Mouse (Mus musculus): ENCODE data around the gene Def6.

Def6 gene

DNA sequence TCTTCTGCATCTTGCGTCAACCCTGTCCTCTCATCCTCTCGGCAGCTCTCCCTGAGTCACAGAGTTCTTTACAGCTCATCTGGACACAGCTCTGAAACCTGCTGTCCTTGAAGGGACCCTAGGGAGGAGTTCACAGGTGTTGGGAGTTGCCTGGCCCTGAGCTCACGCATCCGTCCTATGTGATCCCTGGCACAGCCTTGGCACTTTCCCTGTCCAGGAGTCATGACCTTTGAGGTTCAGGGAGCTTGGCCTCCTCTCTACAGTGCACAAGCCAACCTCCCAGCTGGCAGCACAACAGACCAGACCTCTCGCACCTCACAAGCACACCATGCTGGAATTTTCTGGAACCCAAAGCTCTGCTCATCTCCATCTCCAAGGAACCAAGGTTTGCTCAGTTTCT is 33.3 kb downstream of the Def6 start:
- DNase-seq (ENCODE audit: low read depth, low spot score), result no peak

- no peak for DNase-seq (ENCODE audit: low read depth, low spot score)
Observed at GRCm38 (mm10) chr17:28242296-28242695, 34.7 kb downstream of the Def6 start.

DNA sequence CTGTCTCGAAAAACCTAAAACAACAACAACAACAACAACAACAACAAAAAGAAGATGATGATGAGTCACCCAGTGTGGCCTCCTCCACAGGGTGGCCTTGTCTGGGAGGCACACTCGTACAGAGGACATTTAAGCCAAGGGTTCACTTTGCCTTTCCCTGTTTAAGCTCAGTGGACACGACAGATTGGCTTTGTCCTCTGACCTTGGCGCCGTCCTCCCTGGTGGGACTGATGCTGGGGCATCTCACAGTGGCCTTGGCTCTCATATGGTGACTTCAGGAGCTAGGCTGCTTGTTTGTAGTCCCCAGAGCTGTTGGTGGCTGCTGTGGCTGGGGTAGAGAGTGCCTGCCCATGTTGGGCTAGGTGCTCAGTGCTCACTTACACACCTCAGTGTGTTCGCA is 36.6 kb downstream of the Def6 start:
- no peak for DNase-seq (ENCODE audit: low read depth, low spot score)

DNA sequence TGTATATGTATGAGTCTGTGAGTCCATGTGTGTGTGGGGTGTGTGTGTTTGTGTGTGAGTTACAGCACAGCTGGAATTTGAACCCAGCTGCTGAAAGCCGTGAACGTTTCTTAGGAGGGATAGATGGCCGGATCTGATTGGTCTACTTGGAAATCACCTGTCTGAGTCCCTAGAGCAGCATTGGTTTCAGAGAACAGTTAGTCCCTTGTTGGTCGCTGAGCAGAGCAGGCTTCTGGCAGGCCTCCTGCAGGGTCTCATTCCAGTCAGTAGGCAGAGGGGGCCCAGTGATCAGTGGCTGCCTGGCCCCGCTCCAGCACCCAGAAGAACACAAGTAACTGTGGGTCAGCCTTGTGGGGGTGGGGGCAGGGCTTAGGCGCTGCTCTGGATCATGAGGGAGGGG is 37.1 kb downstream of the Def6 start:
- DNase-seq (ENCODE audit: low read depth, low spot score), result no peak

DNA sequence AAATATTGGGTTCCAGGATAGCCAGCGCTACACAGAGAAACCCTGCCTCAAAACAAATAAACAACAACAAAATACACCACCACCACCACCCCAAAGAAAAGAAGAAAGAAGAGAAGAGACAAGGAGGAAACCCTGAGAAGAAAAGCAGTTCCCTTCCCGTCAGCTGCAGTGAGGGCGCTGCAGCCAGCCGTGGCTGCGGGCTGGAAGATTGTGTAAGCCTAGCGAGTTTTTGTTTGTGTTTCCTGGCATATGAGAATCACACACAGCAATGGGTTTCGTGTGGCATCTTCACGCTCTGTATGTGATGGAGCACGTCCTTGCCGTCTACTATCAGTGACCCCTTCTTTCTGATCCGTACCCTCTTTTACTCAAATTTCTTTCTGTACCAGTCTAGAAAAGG is 39.1 kb downstream of the Def6 start:
- no peak for DNase-seq (ENCODE audit: low read depth, low spot score)

DNA sequence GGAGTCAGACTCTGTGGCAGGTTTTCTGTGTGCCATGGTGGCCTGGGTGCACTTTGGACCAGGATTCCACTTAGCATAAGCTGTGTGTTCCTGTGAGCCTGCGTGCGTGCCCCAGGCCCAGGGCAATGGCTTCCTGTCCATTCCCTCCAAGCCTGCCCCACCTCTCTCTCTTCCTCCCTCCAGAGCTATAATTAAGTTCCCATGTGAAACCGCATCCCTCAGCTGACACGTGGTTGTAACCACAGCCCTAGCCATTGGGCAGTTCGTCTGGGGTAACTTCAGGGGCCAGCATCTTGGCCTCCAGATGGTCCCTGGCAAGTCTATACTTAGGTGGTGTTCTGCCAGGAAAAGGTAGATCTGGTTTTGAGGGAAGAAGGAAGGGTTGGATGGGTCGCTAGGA is 40.0 kb downstream of the Def6 start:
- DNase-seq (ENCODE audit: low read depth, low spot score), result no peak

- no peak for DNase-seq (ENCODE audit: low read depth, low spot score)
Observed at GRCm38 (mm10) chr17:28249062-28249461, 41.5 kb downstream of the Def6 start.

DNA sequence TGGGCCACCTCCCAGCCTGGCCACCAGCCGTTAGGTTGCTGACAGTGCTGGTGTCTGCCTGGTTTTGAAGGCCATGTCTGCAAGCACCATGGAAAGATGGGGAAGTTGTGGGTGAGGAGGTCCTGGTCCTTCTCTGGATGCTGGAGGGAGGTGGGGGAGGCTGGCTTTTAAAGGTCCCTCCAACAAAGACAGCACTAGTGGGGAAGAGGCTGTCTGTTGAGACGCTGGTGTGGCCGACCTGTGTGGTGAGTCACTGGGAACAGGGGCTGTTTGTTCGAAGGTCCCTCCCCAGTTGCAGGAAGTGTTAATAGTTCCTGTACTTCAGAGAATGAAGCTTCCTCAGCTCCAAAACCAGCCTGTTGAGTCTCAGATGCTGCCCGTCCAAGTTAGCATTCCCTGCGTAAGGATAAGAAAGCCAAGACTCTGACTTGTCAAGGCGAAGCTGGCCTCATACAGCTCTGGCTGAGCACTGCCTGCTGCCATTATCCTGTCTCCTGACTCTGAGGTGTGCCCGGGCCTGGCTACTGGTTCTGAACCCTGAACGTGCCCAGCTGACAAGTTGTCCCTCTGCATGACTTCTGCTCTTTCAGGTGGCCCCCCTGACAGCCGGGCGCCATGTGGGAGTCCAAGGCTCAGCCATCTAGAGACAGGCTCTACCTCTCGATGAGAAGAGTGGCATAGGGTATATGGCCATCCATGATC is 44.2 kb downstream of the Def6 start:
- DNase-seq (ENCODE audit: low read depth, low spot score), result no peak

DNA sequence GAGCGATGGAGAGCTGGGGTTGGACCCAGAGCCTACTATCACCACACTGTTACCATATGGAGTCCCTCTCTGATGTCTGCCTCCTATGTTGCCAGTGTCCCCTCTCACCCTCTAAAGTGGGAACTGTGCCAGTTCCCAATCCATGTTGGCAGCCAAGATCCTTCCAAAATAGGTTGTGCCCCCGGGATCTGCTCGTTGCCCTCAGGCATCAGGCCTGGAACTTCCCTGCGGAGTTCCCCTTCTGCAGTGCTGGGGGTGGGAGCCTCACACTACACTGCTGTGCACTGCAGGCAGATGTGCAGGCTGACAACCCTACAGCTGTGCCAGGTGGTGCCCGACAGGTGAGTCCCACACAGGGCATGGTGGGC is 44.7 kb downstream of the Def6 start:
- no peak for DNase-seq (ENCODE audit: low read depth, low spot score)

DNA sequence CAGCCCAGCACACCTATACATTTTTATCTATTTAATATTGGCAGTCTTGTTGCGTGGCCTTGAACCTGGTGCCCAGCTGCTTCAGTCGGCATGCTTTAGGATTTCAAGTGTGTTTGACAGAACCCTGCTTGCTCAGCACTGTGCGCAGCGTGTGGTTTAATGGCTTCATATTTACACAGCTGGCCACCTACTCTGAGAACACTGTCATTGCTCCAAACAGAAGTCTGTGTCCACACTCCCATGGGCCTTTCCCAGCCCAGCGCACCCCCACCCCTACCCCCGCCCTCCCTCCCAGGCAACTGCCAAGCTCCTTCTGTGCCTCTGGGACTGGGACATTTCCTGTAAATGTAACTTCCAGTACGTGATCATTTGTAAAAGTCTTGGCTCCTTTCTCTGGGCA is 45.6 kb downstream of the Def6 start:
- DNase-seq (ENCODE audit: low read depth, low spot score), result no peak

DNA sequence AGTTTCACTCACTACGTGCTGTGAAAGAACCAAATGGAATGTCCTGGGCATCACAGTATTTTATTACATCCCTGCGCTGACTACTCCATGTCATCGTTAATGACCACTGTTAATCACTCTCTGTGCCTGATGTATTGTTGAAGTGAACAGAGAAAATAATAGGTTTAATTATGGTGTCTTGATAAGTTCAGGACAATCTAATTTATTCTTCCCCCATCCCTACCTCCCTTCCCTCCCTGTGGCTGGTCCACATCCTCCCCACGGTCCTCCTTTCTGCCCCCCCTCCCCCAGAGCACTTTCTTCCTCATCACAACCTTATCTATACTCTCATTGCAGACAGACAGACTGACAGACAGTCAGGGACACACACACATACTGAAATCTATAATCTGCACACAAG is 47.2 kb downstream of the Def6 start:
- DNase-seq (ENCODE audit: low read depth, low spot score), result no peak

GRCm38 (mm10) chr17:28255651-28256050 is 48.1 kb downstream of the Def6 start:
- no peak for DNase-seq (ENCODE audit: low read depth, low spot score)

DNA sequence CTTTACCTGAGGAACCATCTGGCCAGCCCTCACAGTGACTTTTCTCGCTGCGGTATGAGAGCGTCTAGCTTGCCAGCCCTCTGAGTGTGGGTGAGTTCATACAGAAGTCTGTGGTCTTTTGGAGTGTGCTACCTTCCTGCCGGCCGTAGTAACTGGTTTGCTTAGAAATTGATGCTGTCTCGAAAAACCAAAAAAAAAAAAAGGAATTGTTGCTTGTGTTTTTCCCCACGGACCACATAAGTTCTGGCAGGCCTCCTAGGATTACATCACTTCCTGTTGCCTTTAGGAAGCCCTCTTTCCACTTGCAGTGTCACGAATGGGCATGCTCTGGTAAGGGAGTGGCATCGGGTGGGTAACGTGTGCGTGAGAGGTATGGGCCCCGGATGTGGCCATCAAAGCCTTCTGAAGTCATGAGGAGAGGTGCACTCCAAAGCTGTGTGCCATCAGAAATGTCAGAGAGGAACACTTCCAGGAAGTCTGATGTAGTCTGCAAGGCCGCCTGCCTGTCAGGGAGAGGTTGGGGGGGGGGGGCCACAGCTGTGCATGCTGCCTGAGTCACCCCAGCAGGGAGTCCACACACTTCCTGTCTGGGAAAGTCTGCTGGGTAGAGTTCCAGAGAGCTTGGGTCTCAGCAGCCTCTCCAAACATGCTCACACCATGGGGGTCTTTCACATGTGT is 49.2 kb downstream of the Def6 start:
- DNase-seq (ENCODE audit: low read depth, low spot score), result no peak

DNA sequence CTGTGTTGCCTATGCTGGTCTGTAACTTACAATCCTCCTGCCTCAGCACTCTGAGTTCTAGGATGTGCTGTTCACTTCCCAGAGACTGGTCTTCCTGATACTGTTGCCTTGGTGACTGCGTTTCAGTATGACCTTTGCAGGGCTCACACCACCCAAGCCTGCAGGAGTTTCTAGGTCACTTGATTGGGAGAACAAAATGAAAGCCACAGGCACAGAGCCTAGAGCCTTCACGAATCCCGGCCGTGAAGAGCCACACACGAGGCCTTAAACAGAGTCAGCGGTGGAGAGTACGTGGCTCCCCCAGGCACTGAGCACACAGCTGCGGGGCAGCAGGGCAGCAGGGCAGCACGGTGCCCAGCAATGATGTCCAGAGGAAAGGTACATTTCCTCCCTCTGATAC is 50.7 kb downstream of the Def6 start:
- DNase-seq (ENCODE audit: low read depth, low spot score), result no peak

GRCm38 (mm10) chr17:28259890-28260542 is 52.4 kb downstream of the Def6 start:
- no peak for DNase-seq (ENCODE audit: low read depth, low spot score)

DNA sequence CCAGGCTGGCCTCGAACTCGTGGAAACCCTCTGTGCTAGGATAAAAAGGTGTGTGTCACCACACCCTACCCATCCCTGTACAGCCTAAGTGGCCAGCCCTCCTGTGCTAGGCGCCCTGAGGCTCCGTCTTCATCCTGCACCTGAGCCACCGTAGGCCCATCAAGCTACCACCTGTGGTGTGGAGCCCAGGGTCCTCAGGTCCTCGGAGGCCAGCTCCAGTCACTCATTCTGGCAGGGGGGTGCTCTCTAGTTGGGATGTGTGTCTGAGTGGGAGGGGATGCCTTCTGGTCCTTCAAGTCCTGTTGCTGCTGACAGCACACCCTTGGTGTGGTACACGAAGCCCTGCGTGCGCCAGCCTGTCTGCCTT is 52.9 kb downstream of the Def6 start:
- no peak for DNase-seq (ENCODE audit: low read depth, low spot score)

- no peak for DNase-seq (ENCODE audit: low read depth, low spot score)
Observed at GRCm38 (mm10) chr17:28261795-28262194, 54.2 kb downstream of the Def6 start.

GRCm38 (mm10) chr17:28263181-28263894 is 55.8 kb downstream of the Def6 start:
- DNase-seq (ENCODE audit: low read depth, low spot score), result no peak

DNA sequence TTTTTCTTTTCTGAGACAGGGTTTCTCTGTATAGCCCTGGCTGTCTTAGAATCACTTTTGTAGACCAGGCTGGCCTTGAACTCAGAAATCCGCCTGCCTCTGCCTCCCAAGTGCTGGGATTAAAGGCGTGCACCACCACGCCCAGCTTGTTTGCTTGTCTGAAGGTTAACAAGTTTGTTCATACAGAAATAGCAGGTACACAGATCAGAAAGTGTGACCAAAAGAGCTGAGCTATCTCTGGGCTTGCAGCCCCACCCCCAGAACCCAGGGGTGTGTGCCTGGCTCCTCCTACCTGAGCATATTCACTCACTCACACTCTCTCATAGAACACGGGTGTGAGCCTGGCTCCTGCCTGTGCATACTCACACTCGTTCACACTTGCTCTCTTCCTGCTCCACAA is 59.7 kb downstream of the Def6 start:
- DNase-seq (ENCODE audit: low read depth, low spot score), result no peak

DNA sequence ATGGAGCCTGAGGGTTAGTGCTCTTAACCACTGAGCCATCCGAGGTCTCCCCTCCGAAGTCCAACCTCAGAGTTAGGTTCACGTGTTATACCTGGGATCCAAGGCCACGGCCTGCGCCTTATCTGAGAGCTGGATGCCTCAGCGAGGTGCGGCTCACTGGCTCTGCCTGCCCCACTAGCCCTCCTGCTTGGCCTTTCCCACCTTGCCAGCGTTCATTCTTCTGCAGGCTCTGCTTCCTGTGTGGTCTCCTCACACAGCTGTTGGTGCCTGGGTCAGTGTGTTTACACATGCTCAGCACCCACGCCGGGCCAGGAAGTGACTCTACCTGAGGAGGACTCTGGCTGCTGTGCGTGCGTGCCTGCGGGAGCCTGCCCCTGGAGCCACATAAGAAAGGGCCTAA is 62.6 kb downstream of the Def6 start:
- DNase-seq (ENCODE audit: low read depth, low spot score), result no peak

GRCm38 (mm10) chr17:28271537-28272266 is 64.1 kb downstream of the Def6 start:
- DNase-seq (ENCODE audit: low read depth, low spot score), result no peak

GRCm38 (mm10) chr17:28272281-28272680 is 64.7 kb downstream of the Def6 start:
- DNase-seq (ENCODE audit: low read depth, low spot score), result no peak
